Mouse (Mus musculus) regulatory T cell (primary cell): ENCODE measurements around the gene Gmnc.

Experiments
- in situ Hi-C: fragments of 300-600 bp; cut with MboI, MseI; formaldehyde crosslinking; loops from one replicate; pipeline ENCODE4 v1.15.1; 2025; ENCODE audit warnings: high pct_unique_total_duplicates

Gmnc gene

GRCm38 (mm10) chr16:26991477-26992300 is at the start of gene Gmnc:
Gmnc (minus strand) TSS chr16:26991652.
- in situ Hi-C loops = no loop called here

GRCm38 (mm10) chr16:27027281-27027680 is 35.8 kb upstream of the Gmnc start:
- in situ Hi-C loops = no loop called here

- in situ Hi-C loops = no loop called here
Measured at GRCm38 (mm10) chr16:27026226-27026625, 34.8 kb upstream of the Gmnc start.

- in situ Hi-C loops = no loop called here
Measured at GRCm38 (mm10) chr16:27022746-27023145, 31.3 kb upstream of the Gmnc start.

GRCm38 (mm10) chr16:27017309-27017708 is 25.9 kb upstream of the Gmnc start:
- in situ Hi-C loops = no loop called here

- in situ Hi-C loops = no loop called here
Measured at GRCm38 (mm10) chr16:27002714-27003113, 11.3 kb upstream of the Gmnc start.

- in situ Hi-C loops = no loop called here
Measured at GRCm38 (mm10) chr16:26999563-26999962, 8.1 kb upstream of the Gmnc start.

- in situ Hi-C loops = no loop called here
Measured at GRCm38 (mm10) chr16:26989415-26990315, 1.8 kb downstream of the Gmnc start.

- in situ Hi-C loops = no loop called here
Measured at GRCm38 (mm10) chr16:26988188-26988587, 3.3 kb downstream of the Gmnc start.

- in situ Hi-C loops = no loop called here
Measured at GRCm38 (mm10) chr16:26985796-26986195, 5.7 kb downstream of the Gmnc start.

GRCm38 (mm10) chr16:26982112-26982511 is 9.3 kb downstream of the Gmnc start:
- in situ Hi-C loops = loop anchor here (5.0 kb wide), 1 partner anchor 480 kb away; no protein-coding TSS in a partner anchor

- in situ Hi-C loops = loop anchor here (25.0 kb wide), 1 partner anchor 456 kb away; no protein-coding TSS in a partner anchor
Measured at GRCm38 (mm10) chr16:26967967-26968366, 23.5 kb downstream of the Gmnc start.

GRCm38 (mm10) chr16:26966830-26967229 is 24.6 kb downstream of the Gmnc start:
- in situ Hi-C loops = loop anchor here (25.0 kb wide), 1 partner anchor 455 kb away; no protein-coding TSS in a partner anchor

GRCm38 (mm10) chr16:26961971-26962370 is 29.5 kb downstream of the Gmnc start:
- in situ Hi-C loops = loop anchor here (25.0 kb wide), 1 partner anchor 450 kb away; no protein-coding TSS in a partner anchor

GRCm38 (mm10) chr16:26951601-26952000 is 39.9 kb downstream of the Gmnc start:
- in situ Hi-C loops = loop anchor here (25.0 kb wide), 1 partner anchor 439 kb away; no protein-coding TSS in a partner anchor

GRCm38 (mm10) chr16:26950209-26950608 is 41.2 kb downstream of the Gmnc start:
- in situ Hi-C loops = loop anchor here (25.0 kb wide), 1 partner anchor 438 kb away; no protein-coding TSS in a partner anchor

- in situ Hi-C loops = no loop called here
Measured at GRCm38 (mm10) chr16:26903968-26904367, 87.5 kb downstream of the Gmnc start.

GRCm38 (mm10) chr16:26901471-26901870 is 90.0 kb downstream of the Gmnc start:
- in situ Hi-C loops = no loop called here

GRCm38 (mm10) chr16:26886337-26886736 is 105.1 kb downstream of the Gmnc start:
- in situ Hi-C loops = no loop called here

GRCm38 (mm10) chr16:26876885-26877284 is 114.6 kb downstream of the Gmnc start:
- in situ Hi-C loops = no loop called here
